Mouse (Mus musculus) T-helper 2 cell (primary cell): ENCODE measurements around the gene Il17ra.

Experiments
- in situ Hi-C: fragments of 300-600 bp; cut with MboI, MseI; formaldehyde crosslinking; loops from one replicate; pipeline ENCODE4 v1.15.1; 2025; ENCODE audit warnings: high pct_unique_total_duplicates

The Il17ra gene

DNA sequence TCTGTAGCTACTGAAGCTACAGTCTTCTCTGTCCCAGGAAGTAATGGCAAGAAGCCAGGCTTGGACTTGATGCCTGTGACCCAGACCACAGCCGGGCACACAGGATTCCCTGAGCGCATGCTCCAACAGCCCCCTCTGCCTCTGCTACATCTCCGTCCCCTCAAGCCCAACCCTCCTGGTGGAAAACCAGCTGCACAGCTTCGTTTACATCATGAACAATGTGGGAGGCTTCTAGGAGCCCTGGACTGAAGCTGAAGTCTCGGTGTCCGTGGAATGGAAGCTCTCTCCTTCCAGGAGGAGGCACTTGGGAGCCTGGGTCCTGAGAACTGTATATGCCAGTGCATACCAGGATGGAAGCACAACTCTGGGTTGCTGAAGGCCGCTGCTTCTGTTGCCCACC lies 46.9 kb downstream of the Il17ra start:
- in situ Hi-C loops, result no loop called here

GRCm38 (mm10) chr6:120510425-120510824 lies 47.4 kb downstream of the Il17ra start:
- in situ Hi-C loops, result no loop called here

DNA sequence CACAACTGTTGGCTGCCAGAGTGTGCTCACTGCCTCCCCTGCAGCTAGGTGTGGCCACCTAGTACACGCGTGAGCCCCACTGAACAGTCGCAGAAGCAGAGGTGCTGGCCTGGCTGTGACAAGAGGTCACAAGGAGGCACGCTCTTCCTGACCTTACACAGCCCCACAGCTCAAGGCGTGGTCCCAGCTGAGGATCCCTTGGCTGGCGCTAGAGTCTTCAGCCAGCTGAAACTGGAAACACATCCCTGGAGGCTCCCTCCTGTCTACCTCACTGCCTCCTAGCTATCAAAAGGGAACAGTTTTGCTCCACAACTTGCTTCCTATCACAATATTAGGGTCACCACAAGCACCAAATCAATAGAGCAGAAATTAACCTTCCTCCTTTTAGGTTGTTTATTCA lies 48.2 kb downstream of the Il17ra start:
- in situ Hi-C loops, result no loop called here

DNA sequence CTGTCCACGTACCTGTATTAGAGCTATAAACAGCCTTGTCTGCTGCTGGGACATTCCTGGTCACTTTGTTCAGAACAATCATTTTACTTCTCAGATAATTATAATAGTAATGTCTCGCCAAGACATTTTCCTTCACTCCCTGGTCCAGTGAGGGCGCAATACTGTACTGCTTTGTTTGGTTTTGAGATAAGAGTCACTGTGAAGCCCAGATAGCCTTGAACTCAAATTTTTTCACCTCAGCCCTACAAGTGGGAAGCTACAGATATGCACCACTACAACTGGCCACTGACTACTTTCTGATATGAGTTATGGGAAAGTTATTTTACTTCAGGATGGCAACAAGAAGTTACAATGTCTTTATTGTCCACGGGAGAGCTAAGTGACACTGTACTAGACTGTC lies 53.4 kb downstream of the Il17ra start:
- in situ Hi-C loops, result no loop called here

DNA sequence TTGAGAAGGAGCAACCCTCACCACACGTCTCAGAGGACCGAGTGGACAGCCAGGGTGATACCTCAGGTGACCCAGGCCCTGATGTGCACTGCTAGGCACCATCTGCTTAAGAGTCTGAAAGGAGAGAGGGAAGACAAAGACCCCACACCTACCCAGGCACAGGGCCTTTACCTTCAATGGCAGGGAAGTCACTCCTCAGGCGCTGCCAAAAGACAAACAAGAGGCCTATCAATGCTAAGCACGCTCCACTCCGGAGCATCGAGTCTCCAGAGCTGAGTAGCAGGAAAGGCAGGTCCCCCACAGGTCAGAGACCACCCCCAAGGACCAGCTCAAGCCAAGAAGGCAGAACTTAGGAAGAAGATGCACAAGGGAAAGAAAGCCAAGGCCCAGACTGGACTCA lies 53.8 kb downstream of the Il17ra start:
- in situ Hi-C loops, result no loop called here

DNA sequence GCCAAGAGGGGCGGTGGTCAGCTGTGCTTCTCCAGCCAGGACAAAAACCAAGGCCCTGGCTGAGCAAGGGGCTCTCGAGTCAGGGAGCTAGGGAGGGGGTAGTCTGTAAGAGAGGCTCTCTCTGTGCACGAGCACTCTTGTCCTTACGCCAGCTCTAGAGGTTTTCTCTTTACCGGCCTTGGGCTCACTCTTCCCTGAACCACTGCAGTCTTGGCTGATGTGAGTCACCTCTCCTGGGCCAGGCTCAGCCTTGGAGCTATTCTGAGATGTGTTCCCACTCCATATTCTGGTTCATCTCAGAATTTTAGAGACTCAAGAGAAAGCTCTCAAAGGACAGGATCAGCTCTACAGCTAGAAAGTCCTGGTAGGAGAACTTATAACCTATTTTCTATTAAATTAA lies 54.3 kb downstream of the Il17ra start:
- in situ Hi-C loops, result no loop called here

- in situ Hi-C loops, result no loop called here
Measured at GRCm38 (mm10) chr6:120519647-120520046, 56.6 kb downstream of the Il17ra start.

- in situ Hi-C loops, result no loop called here
Measured at GRCm38 (mm10) chr6:120524796-120525195, 61.7 kb downstream of the Il17ra start.

DNA sequence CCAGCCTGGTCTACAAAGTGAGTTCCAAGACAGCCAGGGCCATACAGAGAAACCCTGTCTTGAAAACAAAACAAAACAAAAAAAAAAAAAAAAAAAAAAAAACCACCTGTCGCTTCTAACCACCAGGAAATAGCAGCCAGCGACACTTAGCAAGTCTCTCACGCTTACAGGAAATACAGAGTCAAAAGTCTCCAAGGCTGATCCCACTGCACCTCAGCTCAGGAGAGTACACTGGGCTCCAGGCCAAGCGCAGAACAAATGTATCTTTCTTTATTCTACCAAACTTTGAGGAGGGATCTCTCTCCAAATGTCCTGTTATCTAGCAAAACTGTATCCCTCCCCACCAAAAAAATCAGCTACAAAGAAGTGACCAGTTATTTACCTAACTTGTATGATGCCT lies 66.1 kb downstream of the Il17ra start:
- in situ Hi-C loops, result no loop called here

GRCm38 (mm10) chr6:120531020-120531965 lies 68.2 kb downstream of the Il17ra start, which contains the start of gene Hdhd5:
Gene Hdhd5 (minus strand): TSS chr6:120531319.
- in situ Hi-C loops, result loop anchor here (5.0 kb wide), 1 partner anchor 131 kb away; no protein-coding TSS in a partner anchor

GRCm38 (mm10) chr6:120532594-120532993 lies 69.5 kb downstream of the Il17ra start:
- in situ Hi-C loops, result loop anchor here (5.0 kb wide), 1 partner anchor 130 kb away; no protein-coding TSS in a partner anchor

- in situ Hi-C loops, result no loop called here
Measured at GRCm38 (mm10) chr6:120536337-120536736, 73.3 kb downstream of the Il17ra start.
